In genomic region chrX:168660236-168660635, GRCm38 (mm10) we compare ENCODE assay signal across 16 mouse cellular contexts. TPM values are rescaled to one million over a fixed set of nuclear protein-coding genes. Genes with fewer than 3 reads are reported as not detected.
A peak's percentile ranks its signal among the peaks of the same experiment; 100 is the strongest.
DNase-seq lines count a peak whose midpoint lies in the region; ATAC-seq and TF ChIP-seq lines count a peak whose summit lies in the region.
"Had no signal": no experiment of that assay in that cellular context is flagged by ENCODE, and none has a peak within 500 bp of the region (broad histone marks: within the 10 kb centered on the region; RNA-seq: fewer than 3 reads in every experiment).

No protein-coding gene starts in this region.

- no peak overlapping the region for H3K4me2 ChIP-seq in kidney, postnatal 0 days (ENCODE audit: low read length)
- H3K4me2 ChIP-seq: heart, embryonic 13.5 days; kidney, embryonic 15.5 days; liver, embryonic 13.5 days; neural tube, embryonic 12.5 days had no signal

- H3K36me3 ChIP-seq in kidney, postnatal 0 days (ENCODE audit: insufficient read depth, low read length): 0 out of 2 replicates have a peak, but pooled peaks cover 3% of the 10 kb centered on the region
- H3K36me3 ChIP-seq in E14TG2a.4 (ENCODE audit: insufficient read depth, low read length): no peaks in the 10 kb centered on the region
- H3K36me3 ChIP-seq in heart, adult 2 months (ENCODE audit: control insufficient read depth, insufficient read depth, low read length): no peaks in the 10 kb centered on the region; the same call in none of the 2 replicates
- H3K36me3 ChIP-seq: neural tube, embryonic 12.5 days had no signal

- no peaks in the 10 kb centered on the region for H3K27me3 ChIP-seq in kidney, postnatal 0 days (ENCODE audit: insufficient read depth, low read length)
- no peaks in the 10 kb centered on the region for H3K27me3 ChIP-seq in E14TG2a.4 (ENCODE audit: insufficient read depth, low read length)
- no peaks in the 10 kb centered on the region for H3K27me3 ChIP-seq in heart, adult 2 months (ENCODE audit: control insufficient read depth, insufficient read depth, low read length)
- H3K27me3 ChIP-seq: heart, embryonic 13.5 days; liver, embryonic 13.5 days; neural tube, embryonic 12.5 days had no signal

- DNase-seq in kidney, postnatal 0 days (ENCODE audit: low spot score): peak; percentile 15
- no peak for DNase-seq in kidney, adult 8-10 months
- DNase-seq in Muller cell, postnatal 12 days (ENCODE audit: inconsistent ontology term): peak; percentile 2
- DNase-seq in gastrocnemius, postnatal 10 days: no peak
- no peak for DNase-seq in heart, adult 2 months
- DNase-seq: adrenal gland, adult 8-10 months; cerebellum, postnatal 25 days; liver, embryonic 13.5 days had no signal

- intact Hi-C loops in heart, adult 2 months (cut with DNase I): no loop called here

- H3K4me3 ChIP-seq in kidney, postnatal 0 days (replicated peaks; ENCODE audit: low read depth, low read length): no peak overlapping the region
- no peak overlapping the region for H3K4me3 ChIP-seq in E14TG2a.4 (replicated peaks; ENCODE audit: low read length)
- no peak overlapping the region for H3K4me3 ChIP-seq in heart, adult 2 months
- H3K4me3 ChIP-seq: erythroblast, embryonic 14.5 days; heart, embryonic 13.5 days; hindbrain, embryonic 10.5 days; kidney, embryonic 15.5 days; liver, embryonic 13.5 days; megakaryocyte, embryonic 14.5 days; neural tube, embryonic 12.5 days had no signal

- no peak for ATAC-seq in kidney, postnatal 0 days (replicated peaks; ENCODE audit: low FRiP score, low read depth)
- ATAC-seq in megakaryocyte progenitor cell, adult 5-6 weeks (replicated peaks; ENCODE audit: poor library complexity): peak; percentile 84

- no peak for TF ChIP-seq POLR2A in heart, adult 2 months (IDR thresholded peaks at IDR 0.05; ENCODE audit: insufficient read depth, low read depth, low read length)

- TF ChIP-seq EP300 in heart, adult 2 months (IDR thresholded peaks at IDR 0.05; ENCODE audit: insufficient read depth, low read depth, low read length): no peak

- H3K9ac ChIP-seq in kidney, postnatal 0 days (ENCODE audit: low read depth, low read length): no peak overlapping the region
- no peak overlapping the region for H3K9ac ChIP-seq in heart, adult 2 months (ENCODE audit: low read depth, low read length)
- H3K9ac ChIP-seq: heart, embryonic 13.5 days; kidney, embryonic 15.5 days; liver, embryonic 13.5 days; neural tube, embryonic 12.5 days had no signal

- H3K79me2 ChIP-seq in heart, adult 2 months (replicated peaks; ENCODE audit: control insufficient read depth, insufficient read depth, low read length): no peaks in the 10 kb centered on the region

- WGBS in kidney, postnatal 0 days: 60% methylated on average over 4 of the region's 4 CpGs
- 55% methylated on average over 4 of the region's 4 CpGs for WGBS in heart, adult 2 months

- TF ChIP-seq CTCF in kidney, postnatal 0 days (IDR thresholded peaks at IDR 0.05; ENCODE audit: low read depth): peak; percentile 31; the same call in 1 of the 2 replicates
- 0 out of 2 replicates have a peak, but pooled peaks have one; percentile 9 for TF ChIP-seq CTCF in E14TG2a.4 (conservative IDR thresholded peaks at IDR 0.05; ENCODE audit: low read length)
- TF ChIP-seq CTCF in heart, adult 2 months (IDR thresholded peaks at IDR 0.05): no peak

- no peak overlapping the region for H3K27ac ChIP-seq in kidney, postnatal 0 days
- H3K27ac ChIP-seq in heart, adult 2 months: no peak overlapping the region
- H3K27ac ChIP-seq: heart, embryonic 13.5 days; hindbrain, embryonic 10.5 days; kidney, embryonic 15.5 days; liver, embryonic 13.5 days; neural tube, embryonic 12.5 days had no signal

- H3K4me1 ChIP-seq in kidney, postnatal 0 days (replicated peaks; ENCODE audit: insufficient read depth, low read length): no peaks in the 10 kb centered on the region
- H3K4me1 ChIP-seq in E14TG2a.4 (replicated peaks; ENCODE audit: low read depth, low read length): no peaks in the 10 kb centered on the region
- no peaks in the 10 kb centered on the region; the same call in 1 of the 2 replicates for H3K4me1 ChIP-seq in heart, adult 2 months (ENCODE audit: control insufficient read depth, insufficient read depth, low read length)
- H3K4me1 ChIP-seq: heart, embryonic 13.5 days; hindbrain, embryonic 10.5 days; kidney, embryonic 15.5 days; liver, embryonic 13.5 days; megakaryocyte, embryonic 14.5 days; neural tube, embryonic 12.5 days had no signal

- H3K9me3 ChIP-seq in kidney, postnatal 0 days (replicated peaks; ENCODE audit: low read length): no peaks in the 10 kb centered on the region
- no peaks in the 10 kb centered on the region for H3K9me3 ChIP-seq in E14TG2a.4 (ENCODE audit: low read length)
- H3K9me3 ChIP-seq: heart, embryonic 13.5 days; hindbrain, embryonic 10.5 days; kidney, embryonic 15.5 days; liver, embryonic 13.5 days; neural tube, embryonic 12.5 days had no signal

RNA-seq across cellular contexts. Expression of gene Msl3, which starts 13.5 kb away (rescaled TPM):
- polyA plus RNA-seq in kidney, postnatal 0 days (2015; fragmentation: Nextera tagmentation; extraction: Ambion mirVana): 32.2 and 32.6 TPM in 2 replicates
- total RNA-seq in megakaryocyte progenitor cell, adult 5-6 weeks (2015): 80.0 and 81.5 TPM in 2 replicates
- 99.9 and 104 TPM in 2 replicates for total RNA-seq in megakaryocyte progenitor cell, adult 5-6 weeks (2017)
- 10 to 100 TPM; 37.6 to 40.0 TPM for total RNA-seq in gastrocnemius, postnatal 10 days (2021)
- 10 to 100 TPM; 43.2 to 56.0 TPM for total RNA-seq in heart, adult 2 months (2021)
- 23.0 and 38.6 TPM in 2 replicates for polyA plus RNA-seq in heart, adult 2 months (2012; rRNA removed)

Comparison
In these comparisons a context has a peak if more than half of its experiments do, and no peak if none do; other contexts are left out.
1. DNase-seq: peak in kidney, postnatal 0 days (single experiment) and Muller cell, postnatal 12 days (single experiment); none in kidney, adult 8-10 months (0 of 2), gastrocnemius, postnatal 10 days (single experiment) and heart, adult 2 months (0 of 2).